Mouse (Mus musculus): ENCODE results near the gene Olfr1220. TPM values are rescaled to one million over a fixed set of nuclear protein-coding genes. Genes with fewer than 3 reads are reported as not detected.

Olfr1220 gene
- polyA plus RNA-seq (2015; fragmentation: Nextera tagmentation; extraction: Ambion mirVana) = not detected in 2 replicates

DNA sequence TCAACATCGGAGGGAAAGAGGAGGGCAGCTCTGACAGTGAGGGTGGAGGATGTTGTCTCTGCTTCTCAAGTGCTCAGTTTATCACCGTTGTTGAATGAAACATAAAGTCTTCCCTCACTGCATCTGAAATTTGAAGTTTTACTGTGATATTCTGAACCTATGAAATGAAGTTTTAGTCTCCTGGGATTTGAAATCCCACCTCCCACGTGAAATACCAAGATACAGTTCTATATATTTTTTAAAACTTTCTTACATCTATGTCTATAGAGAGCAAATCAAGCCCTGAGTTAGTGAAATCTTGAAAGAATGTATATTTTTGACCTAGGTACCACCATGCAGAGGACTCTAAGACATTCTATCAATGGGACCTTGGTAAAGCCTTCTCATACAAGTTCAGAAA lies at the start of gene Olfr1220:
TSS of gene Olfr1220 (minus strand) at position 101 of the 400 bp plus-strand sequence.
- Histone ChIP-seq H3K4me3 (replicated peaks; ENCODE audit: low read depth, low read length) (no peak within 1 kb of the TSS), H3K36me3 (ENCODE audit: insufficient read depth, low read length) (no peaks in the 10 kb centered on the region), H3K9ac (ENCODE audit: low read depth, low read length) (no peak within 1 kb of the TSS), H3K4me1 (replicated peaks; ENCODE audit: insufficient read depth, low read length) (no peaks in the 10 kb centered on the region), H3K27ac (no peak within 1 kb of the TSS), H3K27me3 (ENCODE audit: insufficient read depth, low read length) (no peaks in the 10 kb centered on the region), H3K9me3 (replicated peaks; ENCODE audit: low read length) (no peaks in the 10 kb centered on the region), H3K4me2 (ENCODE audit: low read length) (no peak within 1 kb of the TSS)
- no peak for ATAC-seq (replicated peaks; ENCODE audit: low FRiP score, low read depth)
- no peak for DNase-seq (ENCODE audit: low spot score)
- no peak for TF ChIP-seq CTCF (IDR thresholded peaks at IDR 0.05; ENCODE audit: low read depth)
- 74% methylated on average over 3 of the region's 3 CpGs for WGBS

DNA sequence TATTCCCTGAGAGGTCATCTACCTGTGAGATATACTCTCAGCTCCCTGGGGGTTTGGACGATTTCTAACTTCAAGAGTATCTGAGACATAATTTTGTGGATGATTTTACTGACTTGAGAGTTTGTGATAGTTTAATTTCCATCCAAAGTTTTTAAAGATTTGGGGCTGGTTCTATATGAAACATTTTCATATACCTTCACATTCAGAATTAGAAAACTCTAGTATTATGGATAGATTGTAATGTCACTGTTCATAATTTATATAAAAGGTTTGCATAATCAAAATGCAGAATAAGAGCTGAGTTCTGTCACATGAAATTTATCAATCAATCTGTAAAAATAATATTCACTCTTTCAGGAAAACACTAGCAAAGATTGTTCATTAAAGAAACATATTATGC lies 44.8 kb upstream of the Olfr1220 start, which contains the start of gene Olfr1223:
TSS of gene Olfr1223 (minus strand) at position 101 of the 400 bp plus-strand sequence.
- H3K27me3 ChIP-seq (ENCODE audit: insufficient read depth, low read length) = no peaks in the 10 kb centered on the region
- DNase-seq (ENCODE audit: low spot score) (no peak), ATAC-seq (replicated peaks; ENCODE audit: low FRiP score, low read depth) (no peak)
- H3K4me3 ChIP-seq (replicated peaks; ENCODE audit: low read depth, low read length) = no peak within 1 kb of the TSS
- no peak within 1 kb of the TSS for H3K4me2 ChIP-seq (ENCODE audit: low read length)
- H3K27ac ChIP-seq = no peak within 1 kb of the TSS
- no peak within 1 kb of the TSS for H3K9ac ChIP-seq (ENCODE audit: low read depth, low read length)
- TF ChIP-seq CTCF (IDR thresholded peaks at IDR 0.05; ENCODE audit: low read depth) = no peak
- no peaks in the 10 kb centered on the region for H3K4me1 ChIP-seq (replicated peaks; ENCODE audit: insufficient read depth, low read length)
- 81% methylated on average over 1 of the region's 1 CpGs for WGBS
- no peaks in the 10 kb centered on the region for H3K9me3 ChIP-seq (replicated peaks; ENCODE audit: low read length)
- H3K36me3 ChIP-seq (ENCODE audit: insufficient read depth, low read length) = no peaks in the 10 kb centered on the region

DNA sequence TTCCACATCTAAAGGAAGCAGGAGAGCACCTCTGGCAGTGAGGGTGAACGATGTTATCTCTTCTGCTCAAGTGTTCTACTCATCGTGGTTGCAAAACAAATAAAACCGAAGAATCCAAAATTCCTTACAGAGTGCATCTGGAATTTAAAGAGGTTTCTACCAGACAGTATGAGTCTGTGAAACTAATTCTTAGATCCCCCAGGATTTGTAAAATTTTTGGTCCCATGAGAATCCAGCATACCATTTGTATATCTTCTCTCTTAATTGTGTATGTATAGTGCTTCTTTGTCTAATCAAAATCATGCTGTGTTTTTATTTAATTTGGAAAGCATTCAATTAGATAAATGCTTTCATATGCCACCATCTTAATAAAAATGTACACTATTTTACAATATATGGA lies 26.3 kb upstream of the Olfr1220 start, which contains the start of gene Olfr1222:
TSS of gene Olfr1222 (minus strand) at position 101 of the 400 bp plus-strand sequence.
- no peak for ATAC-seq (replicated peaks; ENCODE audit: low FRiP score, low read depth)
- Histone ChIP-seq H3K4me2 (ENCODE audit: low read length) (no peak within 1 kb of the TSS), H3K36me3 (ENCODE audit: insufficient read depth, low read length) (no peaks in the 10 kb centered on the region), H3K27me3 (ENCODE audit: insufficient read depth, low read length) (no peaks in the 10 kb centered on the region), H3K4me1 (replicated peaks; ENCODE audit: insufficient read depth, low read length) (no peaks in the 10 kb centered on the region), H3K27ac (no peak within 1 kb of the TSS), H3K9ac (ENCODE audit: low read depth, low read length) (no peak within 1 kb of the TSS), H3K4me3 (replicated peaks; ENCODE audit: low read depth, low read length) (no peak within 1 kb of the TSS), H3K9me3 (replicated peaks; ENCODE audit: low read length) (no peaks in the 10 kb centered on the region)
- WGBS = 76% methylated on average over 3 of the region's 3 CpGs
- no peak for TF ChIP-seq CTCF (IDR thresholded peaks at IDR 0.05; ENCODE audit: low read depth)
- DNase-seq (ENCODE audit: low spot score) = no peak

DNA sequence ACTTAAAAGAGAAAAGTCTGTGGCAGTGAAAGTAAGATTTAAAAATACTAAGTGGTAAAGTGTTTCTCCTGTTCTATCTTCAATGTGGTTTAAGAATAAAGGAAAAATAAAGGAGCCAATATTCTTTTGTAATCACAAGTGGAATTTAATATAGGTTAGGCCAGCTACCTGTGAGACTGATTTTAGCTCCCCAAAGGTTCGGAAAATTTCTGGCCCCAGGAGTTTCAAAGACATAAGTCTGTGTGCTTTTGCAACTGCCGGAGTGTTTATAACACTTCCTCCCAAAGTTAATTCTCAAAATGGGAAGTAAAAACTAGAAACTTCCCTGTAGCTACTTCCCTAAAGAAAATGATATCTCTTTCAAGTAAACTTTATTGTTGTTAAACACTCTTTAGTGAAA lies 10.5 kb upstream of the Olfr1220 start, which contains the start of gene Olfr1221:
TSS of gene Olfr1221 (minus strand) at position 101 of the 400 bp plus-strand sequence.
- Histone ChIP-seq H3K4me1 (replicated peaks; ENCODE audit: insufficient read depth, low read length) (no peaks in the 10 kb centered on the region), H3K27me3 (ENCODE audit: insufficient read depth, low read length) (no peaks in the 10 kb centered on the region), H3K9me3 (replicated peaks; ENCODE audit: low read length) (no peaks in the 10 kb centered on the region), H3K4me3 (replicated peaks; ENCODE audit: low read depth, low read length) (no peak within 1 kb of the TSS), H3K27ac (no peak within 1 kb of the TSS), H3K9ac (ENCODE audit: low read depth, low read length) (no peak within 1 kb of the TSS), H3K4me2 (ENCODE audit: low read length) (no peak within 1 kb of the TSS), H3K36me3 (ENCODE audit: insufficient read depth, low read length) (no peaks in the 10 kb centered on the region)
- TF ChIP-seq CTCF (IDR thresholded peaks at IDR 0.05; ENCODE audit: low read depth) = no peak
- DNase-seq (ENCODE audit: low spot score) = no peak
- ATAC-seq (replicated peaks; ENCODE audit: low FRiP score, low read depth) = no peak
- WGBS = 95% methylated on average over 2 of the region's 2 CpGs

DNA sequence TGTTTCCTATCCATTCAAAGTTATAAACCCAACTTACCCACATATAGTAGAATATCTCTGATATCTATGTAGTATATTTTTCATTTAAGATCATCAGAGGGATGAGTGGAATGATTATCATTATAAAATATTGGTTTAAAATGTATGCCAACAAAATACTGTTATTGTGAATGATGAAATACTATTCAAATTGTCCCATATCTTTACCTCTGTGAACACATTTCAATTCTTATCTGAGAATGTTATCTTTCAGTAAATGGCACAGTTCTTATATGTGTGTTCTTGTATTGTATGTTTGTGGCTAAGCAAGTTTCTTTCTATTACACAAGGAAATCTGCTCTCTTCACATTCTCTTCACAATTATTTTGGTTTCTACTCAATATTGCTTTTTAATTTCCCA lies 984 bp downstream of the Olfr1220 start:
- H3K9me3 ChIP-seq (replicated peaks; ENCODE audit: low read length) = no peaks in the 10 kb centered on the region
- H3K4me3 ChIP-seq (replicated peaks; ENCODE audit: low read depth, low read length) = no peak overlapping the region
- no peak for ATAC-seq (replicated peaks; ENCODE audit: low FRiP score, low read depth)
- no peak overlapping the region for H3K4me2 ChIP-seq (ENCODE audit: low read length)
- H3K27ac ChIP-seq = no peak overlapping the region
- no peaks in the 10 kb centered on the region for H3K36me3 ChIP-seq (ENCODE audit: insufficient read depth, low read length)
- H3K9ac ChIP-seq (ENCODE audit: low read depth, low read length) = no peak overlapping the region
- no peaks in the 10 kb centered on the region for H3K4me1 ChIP-seq (replicated peaks; ENCODE audit: insufficient read depth, low read length)
- DNase-seq (ENCODE audit: low spot score) = no peak
- TF ChIP-seq CTCF (IDR thresholded peaks at IDR 0.05; ENCODE audit: low read depth) = no peak
- H3K27me3 ChIP-seq (ENCODE audit: insufficient read depth, low read length) = no peaks in the 10 kb centered on the region

DNA sequence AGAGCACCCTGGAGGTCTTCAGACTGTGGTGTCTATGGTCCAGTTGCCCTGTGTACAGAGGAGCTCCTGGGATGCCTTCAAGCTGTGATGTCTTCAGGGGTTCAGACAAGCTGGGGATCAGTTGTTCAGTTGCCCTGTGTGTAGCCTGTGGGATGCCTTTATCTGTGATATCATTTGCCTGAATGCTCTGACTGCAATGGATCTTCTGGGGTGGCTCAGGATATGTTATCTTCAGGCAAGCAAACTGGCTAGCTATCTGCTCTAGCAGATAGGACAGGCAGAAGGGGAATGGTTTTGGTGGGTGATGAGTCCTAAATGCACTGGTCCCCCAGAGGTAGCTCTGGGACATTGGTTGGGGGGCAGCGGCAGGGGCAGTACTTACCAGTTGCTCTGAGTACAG lies 12.8 kb downstream of the Olfr1220 start:
- WGBS = 100% methylated on average over 1 of the region's 1 CpGs
- Histone ChIP-seq H3K4me2 (ENCODE audit: low read length) (no peak overlapping the region), H3K4me3 (replicated peaks; ENCODE audit: low read depth, low read length) (no peak overlapping the region), H3K27ac (no peak overlapping the region), H3K27me3 (ENCODE audit: insufficient read depth, low read length) (no peaks in the 10 kb centered on the region), H3K36me3 (ENCODE audit: insufficient read depth, low read length) (no peaks in the 10 kb centered on the region), H3K4me1 (replicated peaks; ENCODE audit: insufficient read depth, low read length) (no peaks in the 10 kb centered on the region), H3K9me3 (replicated peaks; ENCODE audit: low read length) (no peaks in the 10 kb centered on the region), H3K9ac (ENCODE audit: low read depth, low read length) (no peak overlapping the region)
- no peak for TF ChIP-seq CTCF (IDR thresholded peaks at IDR 0.05; ENCODE audit: low read depth)
- no peak for DNase-seq (ENCODE audit: low spot score)
- ATAC-seq (replicated peaks; ENCODE audit: low FRiP score, low read depth) = no peak

DNA sequence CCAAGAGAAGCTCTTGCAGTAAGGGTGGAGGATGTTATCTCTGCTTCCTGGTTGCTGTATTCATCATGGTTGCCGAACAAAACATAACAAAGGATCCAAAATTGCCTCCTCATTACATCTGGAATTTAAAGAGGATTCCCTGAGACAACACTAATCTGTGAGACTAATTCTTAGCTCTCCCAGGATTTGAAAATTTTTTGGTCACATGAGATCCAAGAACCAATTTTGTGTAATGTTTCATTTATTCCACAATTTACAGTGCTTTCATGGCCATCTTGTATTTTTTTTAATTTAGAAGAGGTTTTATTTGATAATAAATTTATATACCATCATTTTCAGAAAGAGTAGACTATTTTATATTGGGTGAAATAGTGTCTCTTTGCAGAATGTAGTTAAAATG lies 23.2 kb downstream of the Olfr1220 start, which contains the start of gene Olfr1219:
TSS of gene Olfr1219 (minus strand) at position 101 of the 400 bp plus-strand sequence.
- no peak for ATAC-seq (replicated peaks; ENCODE audit: low FRiP score, low read depth)

More for the DNA sequence above, 23.2 kb downstream of the Olfr1220 start, which contains the start of gene Olfr1219:
- no peak for TF ChIP-seq CTCF (IDR thresholded peaks at IDR 0.05; ENCODE audit: low read depth)
- Histone ChIP-seq H3K4me1 (replicated peaks; ENCODE audit: insufficient read depth, low read length) (no peaks in the 10 kb centered on the region), H3K9ac (ENCODE audit: low read depth, low read length) (no peak within 1 kb of the TSS), H3K9me3 (replicated peaks; ENCODE audit: low read length) (no peaks in the 10 kb centered on the region), H3K4me2 (ENCODE audit: low read length) (no peak within 1 kb of the TSS), H3K4me3 (replicated peaks; ENCODE audit: low read depth, low read length) (no peak within 1 kb of the TSS), H3K36me3 (ENCODE audit: insufficient read depth, low read length) (no peaks in the 10 kb centered on the region), H3K27ac (no peak within 1 kb of the TSS), H3K27me3 (ENCODE audit: insufficient read depth, low read length) (no peaks in the 10 kb centered on the region)
- 58% methylated on average over 1 of the region's 1 CpGs for WGBS
- no peak for DNase-seq (ENCODE audit: low spot score)

Measured in kidney, postnatal 0 days (tissue).